Mouse (Mus musculus): ENCODE measurements around the gene Ssr4. TPM values are rescaled to one million over a fixed set of nuclear protein-coding genes. Genes with fewer than 3 reads are reported as not detected.

Gene Ssr4
- polyA plus RNA-seq, 1 experiment from 2014 or later: 277 TPM

- Histone ChIP-seq H3K27ac (replicated peaks; ENCODE audit: low read depth, low read length) (no peak overlapping the region), H3K36me3 (ENCODE audit: control insufficient read depth, insufficient read depth, low read length) (0 out of 2 replicates have a peak, but pooled peaks cover 18% of the 10 kb centered on the region), H3K4me1 (ENCODE audit: control insufficient read depth, insufficient read depth, low read length) (no peaks in the 10 kb centered on the region), H3K4me2 (ENCODE audit: low read depth, low read length) (no peak overlapping the region), H3K4me3 (ENCODE audit: low read depth, low read length) (no peak overlapping the region), H3K9ac (ENCODE audit: low read depth, low read length) (no peak overlapping the region), H3K27me3 (replicated peaks; ENCODE audit: control insufficient read depth, insufficient read depth, low read length) (no peaks in the 10 kb centered on the region; the same call in 1 of the 2 replicates), H3K9me3 (ENCODE audit: control insufficient read depth, low read length) (no peaks in the 10 kb centered on the region)
- DNase-seq (ENCODE audit: low spot score) (no peak), ATAC-seq (ENCODE audit: low read depth) (no peak)
Observed at GRCm38 (mm10) chrX:73793039-73793438, 6.2 kb downstream of the Ssr4 start.

DNA sequence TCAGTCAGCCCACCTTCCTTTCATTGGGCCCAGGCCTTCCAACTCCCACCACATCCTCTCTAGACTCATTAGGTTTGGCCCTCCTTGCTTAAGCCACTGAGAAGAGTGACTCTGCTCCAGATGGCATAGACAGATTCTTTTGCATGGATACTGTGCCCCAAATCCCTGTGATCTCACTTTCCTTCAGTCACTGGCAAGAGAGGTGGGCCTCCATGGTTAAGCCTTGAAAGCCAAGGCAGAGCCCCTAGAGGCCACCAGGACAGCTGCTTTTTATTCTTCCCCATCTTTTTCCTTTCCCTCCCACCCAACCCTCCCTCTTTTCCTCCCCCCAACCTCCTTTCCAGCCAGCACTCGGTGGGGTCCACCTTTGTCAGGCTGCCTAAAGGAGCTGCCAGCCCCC is 6.7 kb downstream of the Ssr4 start:
- ATAC-seq (ENCODE audit: low read depth): no peak
- H3K9ac ChIP-seq (ENCODE audit: low read depth, low read length): no peak overlapping the region
- H3K4me2 ChIP-seq (ENCODE audit: low read depth, low read length): no peak overlapping the region
- H3K36me3 ChIP-seq (ENCODE audit: control insufficient read depth, insufficient read depth, low read length): 0 out of 2 replicates have a peak, but pooled peaks cover 18% of the 10 kb centered on the region
- no peak overlapping the region; the same call in 1 of the 2 replicates for H3K27ac ChIP-seq (replicated peaks; ENCODE audit: low read depth, low read length)
- H3K4me3 ChIP-seq (ENCODE audit: low read depth, low read length): no peak overlapping the region
- peak; percentile 10 for DNase-seq (ENCODE audit: low spot score)
- H3K9me3 ChIP-seq (ENCODE audit: control insufficient read depth, low read length): no peaks in the 10 kb centered on the region
- H3K27me3 ChIP-seq (replicated peaks; ENCODE audit: control insufficient read depth, insufficient read depth, low read length): no peaks in the 10 kb centered on the region; the same call in 1 of the 2 replicates
- WGBS: 55% methylated on average over 1 of the region's 1 CpGs
- H3K4me1 ChIP-seq (ENCODE audit: control insufficient read depth, insufficient read depth, low read length): no peaks in the 10 kb centered on the region

- 96% methylated on average over 2 of the region's 2 CpGs for WGBS
- Histone ChIP-seq H3K27me3 (replicated peaks; ENCODE audit: control insufficient read depth, insufficient read depth, low read length) (no peaks in the 10 kb centered on the region; the same call in 1 of the 2 replicates), H3K27ac (replicated peaks; ENCODE audit: low read depth, low read length) (no peak overlapping the region), H3K4me3 (ENCODE audit: low read depth, low read length) (no peak overlapping the region), H3K36me3 (ENCODE audit: control insufficient read depth, insufficient read depth, low read length) (no peaks in the 10 kb centered on the region), H3K4me2 (ENCODE audit: low read depth, low read length) (no peak overlapping the region), H3K4me1 (ENCODE audit: control insufficient read depth, insufficient read depth, low read length) (no peaks in the 10 kb centered on the region), H3K9me3 (ENCODE audit: control insufficient read depth, low read length) (no peaks in the 10 kb centered on the region), H3K9ac (ENCODE audit: low read depth, low read length) (no peak overlapping the region)
- ATAC-seq (ENCODE audit: low read depth) (no peak), DNase-seq (ENCODE audit: low spot score) (no peak)
Observed at GRCm38 (mm10) chrX:73797511-73797910, 10.7 kb downstream of the Ssr4 start.

DNA sequence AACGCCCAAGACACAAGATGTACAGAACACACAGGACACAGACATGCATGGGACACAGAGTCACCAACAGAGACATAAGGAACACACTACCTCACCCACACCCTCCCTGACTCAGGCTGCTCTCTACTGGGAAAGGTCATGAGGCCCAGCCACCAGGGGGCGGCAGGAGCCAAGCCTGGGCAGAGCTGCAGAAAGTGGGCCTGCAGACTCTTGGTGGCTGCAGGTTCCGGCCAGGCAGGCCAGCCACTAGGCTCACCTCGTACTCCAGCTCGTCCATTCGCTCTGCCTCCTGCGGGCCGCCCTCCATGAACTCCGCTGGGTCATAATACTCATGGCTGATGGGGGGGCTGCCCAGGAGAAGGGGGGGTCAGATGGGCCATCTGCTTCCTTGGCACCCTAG is 11.7 kb downstream of the Ssr4 start:
- DNase-seq (ENCODE audit: low spot score) (peak; percentile 40), ATAC-seq (ENCODE audit: low read depth) (peak; percentile 88)
- no peak overlapping the region for H3K4me2 ChIP-seq (ENCODE audit: low read depth, low read length)
- H3K4me3 ChIP-seq (ENCODE audit: low read depth, low read length): no peak overlapping the region
- H3K9ac ChIP-seq (ENCODE audit: low read depth, low read length): no peak overlapping the region
- H3K36me3 ChIP-seq (ENCODE audit: control insufficient read depth, insufficient read depth, low read length): no peaks in the 10 kb centered on the region
- H3K9me3 ChIP-seq (ENCODE audit: control insufficient read depth, low read length): no peaks in the 10 kb centered on the region
- no peak overlapping the region for H3K27ac ChIP-seq (replicated peaks; ENCODE audit: low read depth, low read length)
- no peaks in the 10 kb centered on the region; the same call in 1 of the 2 replicates for H3K27me3 ChIP-seq (replicated peaks; ENCODE audit: control insufficient read depth, insufficient read depth, low read length)
- 37% methylated on average over 8 of the region's 9 CpGs for WGBS
- no peaks in the 10 kb centered on the region for H3K4me1 ChIP-seq (ENCODE audit: control insufficient read depth, insufficient read depth, low read length)

DNA sequence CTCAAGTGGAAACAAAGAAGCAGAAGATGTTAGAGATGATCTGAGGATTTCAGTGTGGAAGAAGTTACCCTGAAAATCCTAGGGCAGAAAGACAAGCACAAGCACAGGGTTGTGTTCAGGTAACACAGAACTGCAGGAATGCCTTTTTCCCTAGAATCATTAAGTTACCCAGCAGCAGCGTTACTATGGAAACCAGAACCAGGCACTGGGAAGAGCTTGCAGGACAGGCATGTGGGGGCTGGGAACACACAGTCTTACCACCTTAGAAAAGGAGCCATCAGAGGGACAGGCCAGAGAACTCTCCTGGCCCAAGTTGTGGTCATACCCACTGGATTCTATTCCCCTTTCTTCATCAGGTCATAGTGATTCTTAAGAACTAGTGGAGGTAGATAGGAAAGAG is 19.0 kb downstream of the Ssr4 start:
- ATAC-seq (ENCODE audit: low read depth): no peak
- Histone ChIP-seq H3K4me3 (ENCODE audit: low read depth, low read length) (no peak overlapping the region), H3K9me3 (ENCODE audit: control insufficient read depth, low read length) (no peaks in the 10 kb centered on the region), H3K27me3 (replicated peaks; ENCODE audit: control insufficient read depth, insufficient read depth, low read length) (no peaks in the 10 kb centered on the region), H3K4me2 (ENCODE audit: low read depth, low read length) (no peak overlapping the region), H3K9ac (ENCODE audit: low read depth, low read length) (no peak overlapping the region), H3K36me3 (ENCODE audit: control insufficient read depth, insufficient read depth, low read length) (no peaks in the 10 kb centered on the region), H3K27ac (replicated peaks; ENCODE audit: low read depth, low read length) (no peak overlapping the region), H3K4me1 (ENCODE audit: control insufficient read depth, insufficient read depth, low read length) (no peaks in the 10 kb centered on the region)
- WGBS: 38% methylated on average over 1 of the region's 1 CpGs
- no peak for DNase-seq (ENCODE audit: low spot score)

GRCm38 (mm10) chrX:73815072-73815471 is 28.2 kb downstream of the Ssr4 start:
- DNase-seq (ENCODE audit: low spot score) (peak; percentile 52), ATAC-seq (ENCODE audit: low read depth) (peak; percentile 85)
- H3K9ac ChIP-seq (ENCODE audit: low read depth, low read length): peak overlapping the region; percentile 60
- no peaks in the 10 kb centered on the region for H3K9me3 ChIP-seq (ENCODE audit: control insufficient read depth, low read length)
- peaks cover 3% of the 10 kb centered on the region; the same call in 1 of the 2 replicates for H3K27me3 ChIP-seq (replicated peaks; ENCODE audit: control insufficient read depth, insufficient read depth, low read length)
- no peak overlapping the region for H3K27ac ChIP-seq (replicated peaks; ENCODE audit: low read depth, low read length)
- peak overlapping the region; percentile 48 for H3K4me2 ChIP-seq (ENCODE audit: low read depth, low read length)
- H3K4me1 ChIP-seq (ENCODE audit: control insufficient read depth, insufficient read depth, low read length): no peaks in the 10 kb centered on the region
- H3K4me3 ChIP-seq (ENCODE audit: low read depth, low read length): peak overlapping the region; percentile 34
- 8% methylated on average over 12 of the region's 14 CpGs for WGBS
- H3K36me3 ChIP-seq (ENCODE audit: control insufficient read depth, insufficient read depth, low read length): no peaks in the 10 kb centered on the region

GRCm38 (mm10) chrX:73816596-73817314 is 29.9 kb downstream of the Ssr4 start:
- Histone ChIP-seq H3K9ac (ENCODE audit: low read depth, low read length) (no peak overlapping the region), H3K4me2 (ENCODE audit: low read depth, low read length) (no peak overlapping the region), H3K4me1 (ENCODE audit: control insufficient read depth, insufficient read depth, low read length) (no peaks in the 10 kb centered on the region), H3K9me3 (ENCODE audit: control insufficient read depth, low read length) (no peaks in the 10 kb centered on the region), H3K27me3 (replicated peaks; ENCODE audit: control insufficient read depth, insufficient read depth, low read length) (peaks cover 3% of the 10 kb centered on the region; the same call in 1 of the 2 replicates), H3K27ac (replicated peaks; ENCODE audit: low read depth, low read length) (no peak overlapping the region), H3K36me3 (ENCODE audit: control insufficient read depth, insufficient read depth, low read length) (no peaks in the 10 kb centered on the region), H3K4me3 (ENCODE audit: low read depth, low read length) (no peak overlapping the region)
- ATAC-seq (ENCODE audit: low read depth): no peak
- 51% methylated on average over 3 of the region's 3 CpGs for WGBS
- no peak for DNase-seq (ENCODE audit: low spot score)

- no peaks in the 10 kb centered on the region for H3K27me3 ChIP-seq (replicated peaks; ENCODE audit: control insufficient read depth, insufficient read depth, low read length)
- no peak overlapping the region for H3K27ac ChIP-seq (replicated peaks; ENCODE audit: low read depth, low read length)
- peak overlapping the region; percentile 64 for H3K4me3 ChIP-seq (ENCODE audit: low read depth, low read length)
- no peak for ATAC-seq (ENCODE audit: low read depth)
- H3K9ac ChIP-seq (ENCODE audit: low read depth, low read length): peak overlapping the region; percentile 78
- H3K9me3 ChIP-seq (ENCODE audit: control insufficient read depth, low read length): no peaks in the 10 kb centered on the region
- H3K36me3 ChIP-seq (ENCODE audit: control insufficient read depth, insufficient read depth, low read length): no peaks in the 10 kb centered on the region
- no peak for DNase-seq (ENCODE audit: low spot score)
- H3K4me2 ChIP-seq (ENCODE audit: low read depth, low read length): peak overlapping the region; percentile 65
- 23% methylated on average over 13 of the region's 17 CpGs for WGBS
- no peaks in the 10 kb centered on the region for H3K4me1 ChIP-seq (ENCODE audit: control insufficient read depth, insufficient read depth, low read length)
Observed at GRCm38 (mm10) chrX:73823747-73824146, 36.9 kb downstream of the Ssr4 start.

All from embryonic facial prominence, embryonic 14.5 days (tissue).